Mouse (Mus musculus) hindbrain, embryonic 16.5 days (tissue): Measurements from ENCODE around the gene Mtrr. TPM values are rescaled to one million over a fixed set of nuclear protein-coding genes. Genes with fewer than 3 reads are reported as not detected.

Experiments used
- ATAC-seq: fragments of 200-750 bp; cut with Nextera tagmentation; 2 replicates; pipeline ENCODE4 v1.8.0; 2017; ENCODE audit warnings: moderate TSS enrichment, moderate library complexity
- H3K27ac ChIP-seq: fragments of 300-500 bp; sonication (generic); 2 replicates; pipeline ENCODE4 v1.5.1; 2014; ENCODE audit warnings: low read depth, mild to moderate bottlenecking, control low read depth, low read length, moderate library complexity
- H3K27me3 ChIP-seq: fragments of 300-500 bp; sonication (generic); replicated peaks from 2 replicates; pipeline ENCODE4 v1.6.1; 2014; ENCODE audit warnings: low read length; ENCODE audit not compliant: control insufficient read depth, insufficient read depth
- H3K36me3 ChIP-seq: fragments of 300-500 bp; sonication (generic); 2 replicates; pipeline ENCODE4 v1.6.1; 2014; ENCODE audit warnings: mild to moderate bottlenecking, low read length, moderate library complexity, mixed read lengths; ENCODE audit not compliant: control insufficient read depth, insufficient read depth
- H3K4me1 ChIP-seq: fragments of 300-500 bp; sonication (generic); 2 replicates; pipeline ENCODE4 v1.6.1; 2014; ENCODE audit warnings: low read depth, low read length; ENCODE audit not compliant: control insufficient read depth, insufficient read depth
- H3K4me2 ChIP-seq: fragments of 300-500 bp; sonication (generic); 2 replicates; pipeline ENCODE4 v1.6.1; 2014; ENCODE audit warnings: mild to moderate bottlenecking, low read length, control low read depth, moderate library complexity
- H3K4me3 ChIP-seq: fragments of 300-500 bp; sonication (generic); 2 replicates; pipeline ENCODE4 v1.5.1; 2014; ENCODE audit warnings: mild to moderate bottlenecking, low read length, control low read depth, moderate library complexity
- H3K9ac ChIP-seq: fragments of 300-500 bp; sonication (generic); 2 replicates; pipeline ENCODE4 v1.6.1; 2014; ENCODE audit warnings: low read depth, mild to moderate bottlenecking, control low read depth, low read length, moderate library complexity
- H3K9me3 ChIP-seq: fragments of 300-500 bp; sonication (generic); 2 replicates; pipeline ENCODE4 v1.6.1; 2014; ENCODE audit warnings: mild to moderate bottlenecking, low read length, moderate library complexity; ENCODE audit not compliant: control insufficient read depth
- WGBS: fragments of 180-500 bp; shearing (Covaris S2); extraction: QIAGEN DNeasy Blood & Tissue Kit; methylation state at CpG from one replicate; pipeline ENCODE4 v1.1.7; 2014; 5-methylcytosine and 5-hydroxymethylcytosine counted together
- polyA plus RNA-seq: library from polyadenylated mRNA; unstranded; fragments of >200 nt; fragmentation: Nextera tagmentation; extraction: Ambion mirVana; gene quantifications from 2 replicates; pipeline ENCODE4 v1.2.1, GENCODE M21; 2015

The Mtrr gene
- 10.6 and 12.6 TPM in 2 replicates for polyA plus RNA-seq

GRCm38 (mm10) chr13:68581747-68582516 is at the start of gene Mtrr, which contains the start of gene Fastkd3:
TSS of gene Mtrr (minus strand) at chr13:68582149.
TSS of gene Fastkd3 (plus strand) at chr13:68582234.
- Histone ChIP-seq H3K27ac (peak within 1 kb of the TSS; percentile 82), H3K4me3 (peak within 1 kb of the TSS; percentile 86), H3K4me2 (peak within 1 kb of the TSS; percentile 83), H3K4me1 (peaks cover 6% of the 10 kb centered on the region), H3K9me3 (no peaks in the 10 kb centered on the region), H3K9ac (peak within 1 kb of the TSS; percentile 86), H3K27me3 (no peaks in the 10 kb centered on the region), H3K36me3 (peaks cover 26% of the 10 kb centered on the region)
- WGBS = under 1% methylated on average over 69 of the region's 81 CpGs
- peak; percentile 99 for ATAC-seq

GRCm38 (mm10) chr13:68627041-68627440 is 45.1 kb upstream of the Mtrr start:
- Histone ChIP-seq H3K4me3 (no peak overlapping the region), H3K27ac (no peak overlapping the region), H3K9me3 (no peaks in the 10 kb centered on the region), H3K4me2 (no peak overlapping the region), H3K9ac (no peak overlapping the region), H3K4me1 (no peaks in the 10 kb centered on the region), H3K27me3 (no peaks in the 10 kb centered on the region), H3K36me3 (no peaks in the 10 kb centered on the region)
- 77% methylated on average over 3 of the region's 3 CpGs for WGBS
- ATAC-seq = no peak

- no peak overlapping the region for H3K4me2 ChIP-seq
- peak; percentile 94 for ATAC-seq
- WGBS = 63% methylated on average over 6 of the region's 6 CpGs
Measured at GRCm38 (mm10) chr13:68622792-68623191, 40.8 kb upstream of the Mtrr start.

GRCm38 (mm10) chr13:68607652-68608405 is 25.9 kb upstream of the Mtrr start:
- no peaks in the 10 kb centered on the region; the same call in 1 of the 2 replicates for H3K4me1 ChIP-seq
- H3K9ac ChIP-seq = 0 out of 2 replicates have a peak overlapping the region, but pooled peaks have one; percentile 4
- ATAC-seq = peak; percentile 60
- peak overlapping the region; percentile 25 for H3K4me2 ChIP-seq
- WGBS = 53% methylated on average over 21 of the region's 21 CpGs
- H3K27ac ChIP-seq = peak overlapping the region; percentile 36
- H3K9me3 ChIP-seq = no peaks in the 10 kb centered on the region
- H3K36me3 ChIP-seq = no peaks in the 10 kb centered on the region
- H3K27me3 ChIP-seq = no peaks in the 10 kb centered on the region
- no peak overlapping the region for H3K4me3 ChIP-seq

More at GRCm38 (mm10) chr13:68622792-68623191, 40.8 kb upstream of the Mtrr start:
- Histone ChIP-seq H3K9me3 (no peaks in the 10 kb centered on the region), H3K4me3 (no peak overlapping the region), H3K4me1 (no peaks in the 10 kb centered on the region), H3K27me3 (no peaks in the 10 kb centered on the region), H3K9ac (no peak overlapping the region), H3K36me3 (no peaks in the 10 kb centered on the region), H3K27ac (no peak overlapping the region)

GRCm38 (mm10) chr13:68605689-68606126 is 23.8 kb upstream of the Mtrr start:
- ATAC-seq = peak; percentile 76
- Histone ChIP-seq H3K9me3 (no peaks in the 10 kb centered on the region), H3K27ac (no peak overlapping the region), H3K27me3 (no peaks in the 10 kb centered on the region), H3K4me3 (peak overlapping the region; percentile 32), H3K36me3 (no peaks in the 10 kb centered on the region), H3K9ac (no peak overlapping the region), H3K4me1 (no peaks in the 10 kb centered on the region; the same call in none of the 2 replicates), H3K4me2 (peak overlapping the region; percentile 52)
- 3% methylated on average over 11 of the region's 11 CpGs for WGBS

DNA sequence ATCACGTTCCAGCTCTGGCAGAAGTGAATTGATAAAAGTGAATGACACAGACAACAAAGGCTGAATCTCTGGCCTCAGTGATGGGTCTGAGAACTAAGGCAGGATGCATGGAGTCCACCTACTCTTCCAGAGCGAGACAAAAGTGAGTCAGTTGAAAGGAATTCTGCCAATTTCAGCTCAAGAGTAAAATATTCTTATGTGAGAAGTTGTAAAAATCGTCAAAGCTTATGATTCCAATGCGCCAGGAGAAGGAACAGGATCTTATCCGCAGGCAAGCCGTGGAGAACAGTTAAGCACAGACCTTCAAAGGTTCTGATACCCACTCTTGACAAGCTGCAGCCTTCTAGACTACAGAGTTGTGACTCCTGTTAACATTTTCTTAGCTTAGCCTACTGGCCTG is 21.1 kb upstream of the Mtrr start:
- Histone ChIP-seq H3K27me3 (no peaks in the 10 kb centered on the region), H3K4me1 (no peaks in the 10 kb centered on the region; the same call in none of the 2 replicates), H3K4me3 (no peak overlapping the region), H3K9ac (no peak overlapping the region), H3K27ac (no peak overlapping the region), H3K36me3 (no peaks in the 10 kb centered on the region), H3K9me3 (no peaks in the 10 kb centered on the region), H3K4me2 (no peak overlapping the region)
- 84% methylated on average over 6 of the region's 6 CpGs for WGBS
- ATAC-seq = no peak

GRCm38 (mm10) chr13:68601184-68601583 is 19.2 kb upstream of the Mtrr start:
- Histone ChIP-seq H3K36me3 (no peaks in the 10 kb centered on the region), H3K9me3 (no peaks in the 10 kb centered on the region), H3K27ac (no peak overlapping the region), H3K4me1 (peaks cover 3% of the 10 kb centered on the region), H3K4me2 (no peak overlapping the region), H3K9ac (0 out of 2 replicates have a peak overlapping the region, but pooled peaks have one; percentile 5), H3K4me3 (no peak overlapping the region), H3K27me3 (no peaks in the 10 kb centered on the region)
- 10% methylated on average over 6 of the region's 6 CpGs for WGBS
- ATAC-seq = peak; percentile 46

GRCm38 (mm10) chr13:68598953-68599352 is 17.0 kb upstream of the Mtrr start:
- H3K9ac ChIP-seq = no peak overlapping the region
- no peaks in the 10 kb centered on the region for H3K9me3 ChIP-seq
- no peaks in the 10 kb centered on the region for H3K36me3 ChIP-seq
- no peaks in the 10 kb centered on the region for H3K27me3 ChIP-seq
- H3K4me3 ChIP-seq = no peak overlapping the region
- no peak for ATAC-seq
- peaks cover 3% of the 10 kb centered on the region for H3K4me1 ChIP-seq
- H3K27ac ChIP-seq = no peak overlapping the region
- no peak overlapping the region for H3K4me2 ChIP-seq

DNA sequence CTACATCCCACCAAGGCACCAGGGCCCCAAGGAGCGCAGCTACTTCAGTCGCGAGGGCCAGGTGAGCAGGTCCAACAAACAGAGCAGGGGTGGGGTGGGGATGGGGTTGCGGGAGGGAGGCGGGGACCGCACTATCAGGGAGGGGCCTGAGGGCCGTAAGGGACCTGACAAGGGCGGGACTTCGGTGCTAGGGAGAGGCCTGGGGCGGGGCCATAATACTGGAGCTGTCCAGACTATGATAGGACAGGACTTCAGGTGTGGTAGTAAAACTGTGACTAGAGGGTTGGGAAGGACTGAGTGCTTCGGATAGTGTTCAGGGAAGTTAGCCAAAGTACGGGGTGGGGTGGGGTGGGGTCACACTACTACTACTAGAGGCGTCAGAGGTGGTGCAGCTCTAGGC is 15.7 kb upstream of the Mtrr start:
- 21% methylated on average over 13 of the region's 13 CpGs for WGBS
- peak; percentile 35 for ATAC-seq

More for the DNA sequence above, 15.7 kb upstream of the Mtrr start:
- H3K4me2 ChIP-seq = peak overlapping the region; percentile 64
- H3K4me1 ChIP-seq = peaks cover 3% of the 10 kb centered on the region
- no peak overlapping the region for H3K27ac ChIP-seq
- H3K9ac ChIP-seq = peak overlapping the region; percentile 55; the same call in 1 of the 2 replicates
- peak overlapping the region; percentile 37 for H3K4me3 ChIP-seq
- H3K9me3 ChIP-seq = no peaks in the 10 kb centered on the region
- H3K36me3 ChIP-seq = peaks cover 3% of the 10 kb centered on the region; the same call in 1 of the 2 replicates
- H3K27me3 ChIP-seq = no peaks in the 10 kb centered on the region
